Mouse (Mus musculus): ENCODE measurements at regions not wholly inside any gene's neighbourhood (a gene's known extent, or its start where the extent isn't known, plus 50 kb on each side); places are given as distances from the start of the nearest gene placed in this dataset.
"Not testable (repeated sequence)": the region's sequence is repeated elsewhere in the genome, so short reads cannot be mapped to it uniquely, and the experiment has no call there.

GRCm38 (mm10) chr14:37820918-37821632, 686.0 kb upstream of the Ghitm start:
- Histone ChIP-seq H3K4me3 (ENCODE audit: low read depth, low read length) (no peak overlapping the region), H3K4me1 (ENCODE audit: control insufficient read depth, insufficient read depth, low read length) (no peaks in the 10 kb centered on the region), H3K4me2 (ENCODE audit: low read length) (no peak overlapping the region), H3K9me3 (replicated peaks; ENCODE audit: control insufficient read depth, low read length, poor library complexity, severe bottlenecking) (no peaks in the 10 kb centered on the region), H3K27ac (ENCODE audit: low read length) (no peak overlapping the region), H3K27me3 (ENCODE audit: control insufficient read depth, insufficient read depth, low read depth, low read length) (no peaks in the 10 kb centered on the region), H3K9ac (ENCODE audit: low read depth, low read length) (no peak overlapping the region), H3K36me3 (ENCODE audit: control insufficient read depth, insufficient read depth, low read length) (no peaks in the 10 kb centered on the region)
- ATAC-seq, result peak; percentile 56; the same call in 1 of the 2 replicates
- 34% methylated on average over 5 of the region's 5 CpGs for WGBS

DNA sequence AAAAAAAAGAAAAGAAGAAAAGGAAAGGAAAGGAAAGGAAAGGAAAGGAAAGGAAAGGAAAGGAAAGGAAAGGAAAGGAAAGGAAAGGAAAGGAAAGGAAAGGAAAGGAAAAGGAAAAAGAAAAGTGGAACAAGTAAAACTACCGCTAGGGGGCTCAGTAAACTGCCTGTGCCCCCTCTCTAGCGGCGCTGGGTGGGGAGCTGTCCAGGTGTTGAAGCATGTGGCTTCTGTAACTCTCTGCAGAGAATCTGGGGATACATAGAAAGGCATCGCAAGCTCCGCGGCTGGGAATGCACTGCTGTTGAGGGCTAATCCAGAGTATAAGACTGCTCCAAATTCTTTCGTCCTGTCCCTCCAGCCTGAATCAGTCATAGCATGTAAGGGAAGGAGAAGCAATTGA, 684.9 kb upstream of the Ghitm start:
- H3K4me3 ChIP-seq (ENCODE audit: low read depth, low read length), result no peak overlapping the region
- H3K27me3 ChIP-seq (ENCODE audit: control insufficient read depth, insufficient read depth, low read depth, low read length), result no peaks in the 10 kb centered on the region
- no peaks in the 10 kb centered on the region for H3K36me3 ChIP-seq (ENCODE audit: control insufficient read depth, insufficient read depth, low read length)
- WGBS, result 22% methylated on average over 7 of the region's 7 CpGs
- H3K9ac ChIP-seq (ENCODE audit: low read depth, low read length), result no peak overlapping the region
- no peaks in the 10 kb centered on the region for H3K4me1 ChIP-seq (ENCODE audit: control insufficient read depth, insufficient read depth, low read length)
- H3K27ac ChIP-seq (ENCODE audit: low read length), result no peak overlapping the region
- H3K4me2 ChIP-seq (ENCODE audit: low read length), result no peak overlapping the region
- H3K9me3 ChIP-seq (replicated peaks; ENCODE audit: control insufficient read depth, low read length, poor library complexity, severe bottlenecking), result no peaks in the 10 kb centered on the region
- no peak for ATAC-seq

DNA sequence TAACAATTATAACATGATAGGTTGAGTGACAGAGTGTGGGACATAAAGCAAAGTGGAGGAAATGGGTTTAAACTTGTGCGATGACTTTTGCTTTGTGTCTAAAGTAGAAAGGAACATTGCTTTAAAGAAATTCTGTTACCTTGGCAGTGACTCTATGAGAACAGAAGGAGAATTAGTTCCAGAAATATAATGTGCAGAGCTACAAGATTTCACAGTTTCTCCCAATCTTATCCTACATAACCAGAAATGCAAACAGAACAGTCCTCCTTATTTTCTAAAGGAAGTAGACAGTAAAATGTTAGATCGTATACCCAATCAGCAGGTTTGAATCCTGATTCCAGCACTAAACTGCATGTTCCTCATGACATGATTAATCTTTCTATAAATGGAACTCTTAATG, 660.6 kb upstream of the Ghitm start:
- Histone ChIP-seq H3K4me3 (ENCODE audit: low read depth, low read length) (no peak overlapping the region), H3K9me3 (replicated peaks; ENCODE audit: control insufficient read depth, low read length, poor library complexity, severe bottlenecking) (no peaks in the 10 kb centered on the region), H3K36me3 (ENCODE audit: control insufficient read depth, insufficient read depth, low read length) (no peaks in the 10 kb centered on the region), H3K27ac (ENCODE audit: low read length) (no peak overlapping the region), H3K4me2 (ENCODE audit: low read length) (no peak overlapping the region), H3K9ac (ENCODE audit: low read depth, low read length) (no peak overlapping the region), H3K27me3 (ENCODE audit: control insufficient read depth, insufficient read depth, low read depth, low read length) (no peaks in the 10 kb centered on the region), H3K4me1 (ENCODE audit: control insufficient read depth, insufficient read depth, low read length) (no peaks in the 10 kb centered on the region)
- WGBS, result 92% methylated on average over 2 of the region's 2 CpGs
- ATAC-seq, result no peak

DNA sequence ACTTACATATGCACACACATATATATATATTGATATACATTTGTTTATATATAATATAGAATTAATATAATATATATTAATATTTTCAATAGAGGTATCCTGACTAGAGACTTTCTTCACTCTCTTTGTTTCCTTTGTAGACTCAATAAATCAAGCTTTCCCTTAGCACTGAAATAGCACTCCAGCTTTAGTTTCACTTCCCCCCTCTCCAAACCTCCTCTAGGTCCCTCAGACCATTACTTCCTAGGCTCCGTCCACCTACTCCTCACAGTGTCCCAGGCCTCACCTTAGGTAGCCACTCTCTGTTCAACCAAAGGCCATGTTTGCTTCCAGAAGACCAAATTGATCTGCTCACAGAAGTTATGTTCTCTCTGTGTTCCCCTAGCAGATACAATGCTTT, 630.7 kb upstream of the Ghitm start:
- WGBS, result 85% methylated on average over 1 of the region's 1 CpGs
- Histone ChIP-seq H3K4me1 (ENCODE audit: control insufficient read depth, insufficient read depth, low read length) (no peaks in the 10 kb centered on the region), H3K27ac (ENCODE audit: low read length) (no peak overlapping the region), H3K4me2 (ENCODE audit: low read length) (no peak overlapping the region), H3K9me3 (replicated peaks; ENCODE audit: control insufficient read depth, low read length, poor library complexity, severe bottlenecking) (no peaks in the 10 kb centered on the region), H3K36me3 (ENCODE audit: control insufficient read depth, insufficient read depth, low read length) (no peaks in the 10 kb centered on the region), H3K9ac (ENCODE audit: low read depth, low read length) (no peak overlapping the region), H3K27me3 (ENCODE audit: control insufficient read depth, insufficient read depth, low read depth, low read length) (no peaks in the 10 kb centered on the region), H3K4me3 (ENCODE audit: low read depth, low read length) (no peak overlapping the region)
- ATAC-seq, result no peak

- not testable (repeated sequence) for H3K9ac ChIP-seq (ENCODE audit: low read depth, low read length); H3K9me3 ChIP-seq (replicated peaks; ENCODE audit: control insufficient read depth, low read length, poor library complexity, severe bottlenecking); ATAC-seq; H3K4me1 ChIP-seq (ENCODE audit: control insufficient read depth, insufficient read depth, low read length); H3K27ac ChIP-seq (ENCODE audit: low read length); H3K36me3 ChIP-seq (ENCODE audit: control insufficient read depth, insufficient read depth, low read length); H3K4me3 ChIP-seq (ENCODE audit: low read depth, low read length); H3K4me2 ChIP-seq (ENCODE audit: low read length); H3K27me3 ChIP-seq (ENCODE audit: control insufficient read depth, insufficient read depth, low read depth, low read length)
Measured at GRCm38 (mm10) chr14:37749661-37750060, 614.6 kb upstream of the Ghitm start.

GRCm38 (mm10) chr14:37749162-37749561, 614.1 kb upstream of the Ghitm start:
- ATAC-seq, result no peak

GRCm38 (mm10) chr14:37743048-37743447, 608.0 kb upstream of the Ghitm start:
- ATAC-seq, result no peak
- H3K27ac ChIP-seq (ENCODE audit: low read length), result no peak overlapping the region
- no peaks in the 10 kb centered on the region for H3K27me3 ChIP-seq (ENCODE audit: control insufficient read depth, insufficient read depth, low read depth, low read length)
- no peaks in the 10 kb centered on the region for H3K9me3 ChIP-seq (replicated peaks; ENCODE audit: control insufficient read depth, low read length, poor library complexity, severe bottlenecking)
- no peaks in the 10 kb centered on the region for H3K36me3 ChIP-seq (ENCODE audit: control insufficient read depth, insufficient read depth, low read length)
- H3K9ac ChIP-seq (ENCODE audit: low read depth, low read length), result no peak overlapping the region
- H3K4me3 ChIP-seq (ENCODE audit: low read depth, low read length), result no peak overlapping the region
- H3K4me2 ChIP-seq (ENCODE audit: low read length), result no peak overlapping the region
- H3K4me1 ChIP-seq (ENCODE audit: control insufficient read depth, insufficient read depth, low read length), result no peaks in the 10 kb centered on the region

More at GRCm38 (mm10) chr14:37749162-37749561, 614.1 kb upstream of the Ghitm start:
- H3K4me3 ChIP-seq (ENCODE audit: low read depth, low read length), result no peak overlapping the region
- 92% methylated on average over 7 of the region's 7 CpGs for WGBS
- H3K4me1 ChIP-seq (ENCODE audit: control insufficient read depth, insufficient read depth, low read length), result no peaks in the 10 kb centered on the region
- H3K9ac ChIP-seq (ENCODE audit: low read depth, low read length), result no peak overlapping the region
- no peaks in the 10 kb centered on the region for H3K9me3 ChIP-seq (replicated peaks; ENCODE audit: control insufficient read depth, low read length, poor library complexity, severe bottlenecking)
- no peak overlapping the region for H3K4me2 ChIP-seq (ENCODE audit: low read length)
- H3K27me3 ChIP-seq (ENCODE audit: control insufficient read depth, insufficient read depth, low read depth, low read length), result no peaks in the 10 kb centered on the region
- H3K27ac ChIP-seq (ENCODE audit: low read length), result no peak overlapping the region
- H3K36me3 ChIP-seq (ENCODE audit: control insufficient read depth, insufficient read depth, low read length), result no peaks in the 10 kb centered on the region

- H3K4me1 ChIP-seq (ENCODE audit: control insufficient read depth, insufficient read depth, low read length); H3K9me3 ChIP-seq (replicated peaks; ENCODE audit: control insufficient read depth, low read length, poor library complexity, severe bottlenecking); H3K4me3 ChIP-seq (ENCODE audit: low read depth, low read length); H3K9ac ChIP-seq (ENCODE audit: low read depth, low read length); H3K36me3 ChIP-seq (ENCODE audit: control insufficient read depth, insufficient read depth, low read length); H3K27me3 ChIP-seq (ENCODE audit: control insufficient read depth, insufficient read depth, low read depth, low read length); ATAC-seq; H3K27ac ChIP-seq (ENCODE audit: low read length); H3K4me2 ChIP-seq (ENCODE audit: low read length): not testable (repeated sequence)
- 79% methylated on average over 1 of the region's 1 CpGs for whole genome bisulfite sequencing
Measured at GRCm38 (mm10) chr14:37742426-37742825, 607.4 kb upstream of the Ghitm start.

All from midbrain, embryonic 16.5 days (tissue).